Comparison of ENCODE assay signal across 8 mouse cellular contexts in the genomic region with DNA sequence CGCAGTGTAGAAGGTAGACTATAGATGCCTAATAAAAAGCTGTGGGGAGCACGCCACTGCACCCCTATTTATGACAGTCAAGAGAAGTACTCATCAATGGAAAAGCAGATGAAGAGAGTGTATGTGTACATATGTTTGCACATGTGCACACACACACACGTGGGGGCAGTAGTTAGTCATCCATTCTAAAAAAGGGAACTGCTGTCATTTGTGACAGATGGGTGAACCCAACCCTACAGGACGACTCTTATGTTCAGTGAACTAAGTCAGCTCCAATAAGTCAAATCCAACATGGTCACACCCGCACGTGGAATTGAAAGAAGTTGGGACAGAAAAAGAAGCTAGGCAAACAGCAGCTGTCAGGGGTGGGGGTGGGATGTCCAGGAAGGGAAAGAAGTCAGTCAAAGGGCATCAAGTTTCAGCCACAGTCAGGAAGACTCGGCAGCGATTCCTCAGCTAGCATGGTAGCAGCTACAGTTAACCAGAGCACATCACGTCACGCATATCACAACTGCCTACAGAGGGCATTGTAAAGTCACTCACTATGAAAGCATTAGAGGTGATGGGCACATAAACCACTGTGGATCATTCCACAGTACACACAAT.
DNase-seq lines count a peak whose midpoint lies in the region; ATAC-seq and TF ChIP-seq lines count a peak whose summit lies in the region.
"Had no signal": no experiment of that assay in that cellular context is flagged by ENCODE, and none has a peak within 500 bp of the region (broad histone marks: within the 10 kb centered on the region; RNA-seq: fewer than 3 reads in every experiment).

No protein-coding gene starts in this region.

- H3K27me3 ChIP-seq in intestine, postnatal 0 days (replicated peaks; ENCODE audit: control insufficient read depth, insufficient read depth, low read length): no peaks in the 10 kb centered on the region
- no peaks in the 10 kb centered on the region for H3K27me3 ChIP-seq in intestine, embryonic 16.5 days (replicated peaks; ENCODE audit: control insufficient read depth, insufficient read depth, low read length)
- no peaks in the 10 kb centered on the region for H3K27me3 ChIP-seq in neural tube, embryonic 13.5 days
- H3K27me3 ChIP-seq in limb, embryonic 13.5 days: peaks cover 40% of the 10 kb centered on the region
- no peaks in the 10 kb centered on the region for H3K27me3 ChIP-seq in stomach, postnatal 0 days (ENCODE audit: control insufficient read depth, insufficient read depth, low read length)

- no peaks in the 10 kb centered on the region for H3K9me3 ChIP-seq in intestine, postnatal 0 days (ENCODE audit: control insufficient read depth)
- H3K9me3 ChIP-seq in intestine, embryonic 16.5 days (ENCODE audit: control insufficient read depth, low read length): no peaks in the 10 kb centered on the region
- H3K9me3 ChIP-seq in neural tube, embryonic 13.5 days: no peaks in the 10 kb centered on the region
- no peaks in the 10 kb centered on the region for H3K9me3 ChIP-seq in limb, embryonic 13.5 days
- H3K9me3 ChIP-seq in stomach, postnatal 0 days (ENCODE audit: control insufficient read depth, low read length): no peaks in the 10 kb centered on the region

- no peak for DNase-seq in neural tube, embryonic 10.5 days (ENCODE audit: extremely low spot score, low spot score)
- DNase-seq in stomach, postnatal 0 days (ENCODE audit: low spot score): no peak
- no peak for DNase-seq in retina, embryonic 14.5 days (ENCODE audit: low spot score)

- no peak overlapping the region for H3K9ac ChIP-seq in intestine, postnatal 0 days (ENCODE audit: low read depth, low read length)
- no peak overlapping the region for H3K9ac ChIP-seq in intestine, embryonic 16.5 days (ENCODE audit: low read depth, low read length)
- no peak overlapping the region for H3K9ac ChIP-seq in neural tube, embryonic 13.5 days
- no peak overlapping the region for H3K9ac ChIP-seq in limb, embryonic 13.5 days
- no peak overlapping the region for H3K9ac ChIP-seq in stomach, postnatal 0 days (ENCODE audit: low read length)
- H3K9ac ChIP-seq: liver, embryonic 14.5 days had no signal

- no peak for ATAC-seq in intestine, postnatal 0 days
- ATAC-seq in intestine, embryonic 16.5 days: no peak
- no peak for ATAC-seq in neural tube, embryonic 13.5 days (ENCODE audit: low read depth)
- ATAC-seq in limb, embryonic 13.5 days (ENCODE audit: low FRiP score, low read depth): peak; percentile 14; the same call in 1 of the 2 replicates
- no peak for ATAC-seq in stomach, postnatal 0 days (ENCODE audit: low FRiP score, low TSS enrichment)

- WGBS in intestine, postnatal 0 days: 52% methylated on average over 10 of the region's 10 CpGs
- WGBS in intestine, embryonic 16.5 days: 53% methylated on average over 10 of the region's 10 CpGs
- WGBS in neural tube, embryonic 13.5 days: 37% methylated on average over 10 of the region's 10 CpGs
- 49% methylated on average over 10 of the region's 10 CpGs for WGBS in limb, embryonic 13.5 days
- WGBS in stomach, postnatal 0 days: 49% methylated on average over 10 of the region's 10 CpGs

- TF ChIP-seq CTCF in intestine, postnatal 0 days (IDR thresholded peaks at IDR 0.05; ENCODE audit: low read depth): 0 out of 2 replicates have a peak, but pooled peaks have one; percentile 33
- peak; percentile 51 for TF ChIP-seq CTCF in stomach, postnatal 0 days (IDR thresholded peaks at IDR 0.05; ENCODE audit: low read depth)

- no peaks in the 10 kb centered on the region for H3K36me3 ChIP-seq in intestine, postnatal 0 days (ENCODE audit: control insufficient read depth, insufficient read depth)
- H3K36me3 ChIP-seq in intestine, embryonic 16.5 days (ENCODE audit: control insufficient read depth, insufficient read depth, low read length): no peaks in the 10 kb centered on the region
- H3K36me3 ChIP-seq in neural tube, embryonic 13.5 days: no peaks in the 10 kb centered on the region
- peaks cover 3% of the 10 kb centered on the region; the same call in 1 of the 2 replicates for H3K36me3 ChIP-seq in limb, embryonic 13.5 days
- no peaks in the 10 kb centered on the region for H3K36me3 ChIP-seq in stomach, postnatal 0 days (ENCODE audit: control insufficient read depth, insufficient read depth, low read length)

- H3K4me2 ChIP-seq in intestine, postnatal 0 days (replicated peaks; ENCODE audit: low read depth): no peak overlapping the region
- H3K4me2 ChIP-seq in intestine, embryonic 16.5 days (ENCODE audit: low read depth, low read length): no peak overlapping the region
- no peak overlapping the region for H3K4me2 ChIP-seq in neural tube, embryonic 13.5 days
- H3K4me2 ChIP-seq in limb, embryonic 13.5 days (replicated peaks): no peak overlapping the region
- H3K4me2 ChIP-seq in stomach, postnatal 0 days (replicated peaks; ENCODE audit: low read depth): no peak overlapping the region

- no peak for TF ChIP-seq EP300 in stomach, postnatal 0 days (optimal IDR thresholded peaks at IDR 0.05)

- peaks cover 42% of the 10 kb centered on the region for H3K4me1 ChIP-seq in intestine, postnatal 0 days (replicated peaks; ENCODE audit: control insufficient read depth, insufficient read depth, low read length)
- H3K4me1 ChIP-seq in intestine, embryonic 16.5 days (ENCODE audit: control insufficient read depth, insufficient read depth, low read length): peaks cover 61% of the 10 kb centered on the region
- peaks cover 82% of the 10 kb centered on the region for H3K4me1 ChIP-seq in neural tube, embryonic 13.5 days (replicated peaks)
- H3K4me1 ChIP-seq in limb, embryonic 13.5 days: peaks cover 78% of the 10 kb centered on the region
- H3K4me1 ChIP-seq in stomach, postnatal 0 days (replicated peaks; ENCODE audit: control insufficient read depth, insufficient read depth): peaks cover 25% of the 10 kb centered on the region

- H3K4me3 ChIP-seq in intestine, postnatal 0 days (ENCODE audit: low read depth, low read length): no peak overlapping the region
- H3K4me3 ChIP-seq in intestine, embryonic 16.5 days (ENCODE audit: low read length): no peak overlapping the region
- no peak overlapping the region for H3K4me3 ChIP-seq in neural tube, embryonic 13.5 days
- H3K4me3 ChIP-seq in limb, embryonic 13.5 days: no peak overlapping the region
- no peak overlapping the region for H3K4me3 ChIP-seq in stomach, postnatal 0 days (ENCODE audit: low read depth, low read length)

- no peak overlapping the region for H3K27ac ChIP-seq in intestine, postnatal 0 days (ENCODE audit: low read depth, low read length)
- no peak overlapping the region for H3K27ac ChIP-seq in intestine, embryonic 16.5 days (ENCODE audit: low read length)
- peak overlapping the region; percentile 46; the same call in 1 of the 2 replicates for H3K27ac ChIP-seq in neural tube, embryonic 13.5 days (replicated peaks)
- H3K27ac ChIP-seq in limb, embryonic 13.5 days: no peak overlapping the region
- H3K27ac ChIP-seq in stomach, postnatal 0 days (replicated peaks): no peak overlapping the region
- H3K27ac ChIP-seq: liver, embryonic 14.5 days had no signal
